Mouse (Mus musculus): ENCODE measurements around the gene Tut4. TPM values are rescaled to one million over a fixed set of nuclear protein-coding genes. Genes with fewer than 3 reads are reported as not detected.

The Tut4 gene
- total RNA-seq, 2 experiments from 2014 or later: 13.0 to 17.3 TPM

- no peak for DNase-seq
- intact Hi-C loops (cut with DNase I; ENCODE audit: low total_unique reads): loop anchor here (10.0 kb wide), 1 partner anchor 129 kb away; no protein-coding TSS in a partner anchor
Measured at GRCm38 (mm10) chr4:108473586-108473985, 14.4 kb downstream of the Tut4 start.

- DNase-seq: no peak
- intact Hi-C loops (cut with DNase I; ENCODE audit: low total_unique reads): no loop called here
Measured at GRCm38 (mm10) chr4:108482776-108483175, 23.6 kb downstream of the Tut4 start.

DNA sequence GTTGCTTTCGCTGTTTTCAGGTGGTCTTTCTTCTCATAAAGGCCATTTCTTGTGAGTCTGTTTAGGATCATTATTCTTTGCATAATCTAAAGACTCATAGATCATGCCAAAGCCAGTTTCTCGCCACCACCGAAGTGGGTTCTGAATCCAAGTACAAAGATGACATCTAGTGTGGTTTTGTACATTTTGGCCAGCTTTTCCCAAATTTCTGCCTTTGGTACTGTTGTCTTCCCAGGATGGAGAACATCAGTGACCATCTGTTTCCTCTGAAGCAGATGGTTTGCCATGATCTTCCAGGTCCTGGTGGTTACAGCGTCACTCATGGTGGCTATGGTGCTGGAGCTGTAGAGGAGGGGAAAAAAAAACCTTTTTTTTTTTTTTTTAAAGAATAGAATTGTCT, 25.0 kb downstream of the Tut4 start:
- intact Hi-C loops (cut with DNase I; ENCODE audit: low total_unique reads): no loop called here
- no peak for DNase-seq

DNA sequence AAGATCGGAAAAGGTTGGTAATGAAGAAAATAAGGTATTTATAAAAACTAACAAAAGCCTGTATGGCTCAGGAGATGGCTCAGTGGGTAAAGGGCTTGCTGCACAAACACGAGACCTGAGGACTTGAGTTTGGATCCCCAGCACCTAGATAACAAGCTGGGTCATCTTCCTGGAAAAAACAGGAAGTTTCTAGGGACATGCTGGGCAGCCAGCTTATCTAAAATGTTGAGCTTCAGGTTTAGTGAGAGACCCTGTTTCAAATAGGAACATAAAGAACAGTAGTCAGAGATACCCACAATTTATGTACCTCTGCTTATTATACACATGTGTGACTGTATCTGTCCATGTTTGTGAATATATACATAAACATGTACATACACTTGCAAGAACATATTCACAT, 43.8 kb downstream of the Tut4 start:
- DNase-seq: no peak
- intact Hi-C loops (cut with DNase I; ENCODE audit: low total_unique reads): no loop called here

DNA sequence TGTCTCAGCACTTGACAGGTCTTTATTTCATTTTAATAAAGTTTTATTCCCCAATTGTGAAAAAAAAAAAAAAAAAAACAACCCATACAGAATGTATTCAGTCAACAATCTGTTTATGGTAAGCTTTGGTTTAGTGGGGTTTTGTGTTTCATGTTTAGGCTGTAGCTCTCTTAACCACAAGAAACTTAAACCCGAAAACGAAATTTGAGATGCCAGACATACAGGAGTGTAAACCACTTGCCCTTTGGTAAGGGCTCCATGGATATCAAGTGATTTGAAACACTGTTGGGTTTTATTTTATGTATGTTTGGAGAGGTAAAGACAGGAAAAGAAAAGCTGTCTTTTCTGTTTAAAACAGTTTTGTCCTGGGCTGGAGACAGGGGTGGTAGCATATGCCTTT, 80.5 kb downstream of the Tut4 start:
- no peak for DNase-seq
- intact Hi-C loops (cut with DNase I; ENCODE audit: low total_unique reads): no loop called here

- intact Hi-C loops (cut with DNase I; ENCODE audit: low total_unique reads): no loop called here
- no peak for DNase-seq
Measured at GRCm38 (mm10) chr4:108565026-108565425, 105.8 kb downstream of the Tut4 start.

DNA sequence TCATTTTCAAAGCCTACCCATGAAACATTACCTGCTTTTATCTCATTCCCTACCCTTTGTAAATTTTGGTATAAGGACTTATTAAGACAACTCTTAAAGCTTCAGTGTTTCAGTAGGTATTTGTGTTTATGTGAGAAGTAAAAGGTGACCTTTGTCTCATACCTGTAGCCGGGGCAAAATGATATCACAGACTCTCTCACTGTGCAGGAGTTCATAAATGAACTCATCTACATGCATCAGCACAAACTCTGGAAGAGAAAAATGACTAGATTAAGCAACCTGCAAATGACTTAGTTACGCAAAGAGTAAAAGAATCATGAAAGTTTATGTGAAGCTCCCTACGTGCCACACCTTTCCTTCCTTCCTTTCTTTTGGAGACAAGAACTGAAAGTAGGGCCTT, 113.4 kb downstream of the Tut4 start:
- intact Hi-C loops (cut with DNase I; ENCODE audit: low total_unique reads): no loop called here
- no peak for DNase-seq

DNA sequence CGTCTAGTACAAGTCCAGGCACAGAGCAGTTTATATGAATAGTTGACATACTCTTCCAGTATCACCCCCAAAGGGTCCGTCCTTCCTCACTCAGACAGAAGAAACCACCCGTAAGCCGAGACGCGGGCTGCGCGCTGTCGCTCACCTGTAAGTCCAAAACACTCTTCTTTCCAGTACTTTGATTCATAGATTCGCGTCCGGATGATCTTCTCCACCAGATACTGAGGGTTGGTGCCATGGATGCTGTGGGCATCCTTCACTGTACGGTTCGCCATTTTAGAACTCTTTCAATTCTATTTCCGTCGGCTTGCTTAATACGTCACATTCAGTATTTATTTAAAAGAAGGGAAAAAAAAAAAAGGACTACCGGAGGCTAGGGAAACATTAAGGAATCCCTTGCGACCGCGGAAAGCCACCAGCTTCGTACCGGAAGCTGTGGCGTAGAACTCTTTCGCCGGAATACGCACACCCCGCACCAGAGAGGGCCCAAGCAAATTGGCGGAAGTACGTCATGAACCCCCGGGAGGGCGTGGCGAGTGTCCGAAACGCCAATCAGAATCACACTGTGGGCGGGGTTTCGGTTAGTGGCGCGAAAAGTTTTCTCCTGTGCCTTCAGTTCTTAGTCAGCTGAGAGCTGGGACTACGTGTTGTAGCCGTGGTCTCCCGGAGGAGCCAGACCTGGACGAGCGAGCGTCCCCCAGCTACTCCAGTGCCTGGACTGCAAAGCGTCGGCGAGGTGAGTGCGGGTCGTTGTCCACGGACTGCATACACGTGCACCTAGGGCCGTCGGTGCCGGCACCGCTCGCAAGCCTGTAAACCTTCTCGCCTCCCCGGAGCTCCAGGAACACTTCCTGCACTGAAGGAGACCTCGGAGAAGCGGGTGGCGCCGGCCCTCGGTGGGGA, 119.9 kb downstream of the Tut4 start, which contains the start of the genes Prpf38a and Orc1:
TSS of gene Prpf38a (minus strand) at position 497 of the 903 bp plus-strand sequence.
TSS of gene Orc1 (plus strand) at position 584 of the 903 bp plus-strand sequence.
- intact Hi-C loops (cut with DNase I; ENCODE audit: low total_unique reads): no loop called here
- DNase-seq: peak; percentile 95

DNA sequence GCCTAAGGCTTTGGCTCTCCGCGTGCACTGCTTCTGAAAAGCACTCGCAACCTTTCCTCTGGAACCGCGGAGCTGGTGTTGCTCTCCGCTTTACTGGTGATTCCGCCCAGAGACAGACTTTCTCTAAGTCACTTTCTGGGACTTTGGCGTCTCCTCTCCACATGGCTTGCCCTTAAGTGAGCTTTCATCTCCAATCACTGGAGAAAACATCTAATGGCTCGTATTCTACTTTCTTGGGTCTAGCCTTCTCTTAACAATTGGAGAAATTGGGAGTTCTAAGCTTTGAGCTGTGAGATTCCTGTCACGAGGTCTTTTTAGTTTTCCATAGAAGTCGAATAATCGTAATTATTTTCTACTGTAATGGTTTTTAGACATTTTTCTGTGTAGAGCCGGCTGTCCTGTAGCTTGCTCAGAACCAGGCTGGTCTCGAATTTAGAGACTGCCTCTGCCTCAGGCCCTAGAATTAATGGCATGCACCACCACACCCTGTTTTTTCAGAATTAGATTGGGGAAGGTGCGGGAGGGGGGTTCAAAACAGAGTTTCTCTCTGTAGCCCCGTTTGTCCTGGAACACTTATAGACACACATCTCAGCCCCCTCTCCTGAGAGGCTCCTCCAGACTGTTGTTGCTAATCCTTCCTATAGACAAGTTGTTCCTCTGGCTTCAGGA, 120.7 kb downstream of the Tut4 start:
- DNase-seq: no peak
- intact Hi-C loops (cut with DNase I; ENCODE audit: low total_unique reads): no loop called here

GRCm38 (mm10) chr4:108593376-108593775, 134.2 kb downstream of the Tut4 start:
- intact Hi-C loops (cut with DNase I; ENCODE audit: low total_unique reads): no loop called here
- DNase-seq: no peak

DNA sequence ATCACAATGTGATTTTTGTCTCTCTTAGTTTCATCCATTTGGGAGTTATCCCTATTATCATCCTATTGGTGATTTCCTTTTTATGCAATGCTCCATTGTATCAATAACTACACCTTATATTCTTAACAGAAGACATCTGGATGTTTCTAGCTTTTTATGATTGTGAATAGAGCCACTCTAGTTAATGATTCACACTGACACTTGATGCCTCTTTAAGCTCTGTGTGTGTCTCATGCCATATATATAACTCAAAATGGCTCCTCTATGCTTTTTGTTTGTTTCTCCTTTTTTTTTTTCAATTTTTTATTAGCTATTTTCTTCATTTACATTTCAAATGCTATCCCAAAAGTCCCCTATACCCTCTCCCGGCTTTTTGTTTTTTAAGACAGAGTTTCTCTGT, 136.6 kb downstream of the Tut4 start:
- intact Hi-C loops (cut with DNase I; ENCODE audit: low total_unique reads): no loop called here
- no peak for DNase-seq

- intact Hi-C loops (cut with DNase I; ENCODE audit: low total_unique reads): no loop called here
- DNase-seq: no peak
Measured at GRCm38 (mm10) chr4:108598306-108598705, 139.1 kb downstream of the Tut4 start.

DNA sequence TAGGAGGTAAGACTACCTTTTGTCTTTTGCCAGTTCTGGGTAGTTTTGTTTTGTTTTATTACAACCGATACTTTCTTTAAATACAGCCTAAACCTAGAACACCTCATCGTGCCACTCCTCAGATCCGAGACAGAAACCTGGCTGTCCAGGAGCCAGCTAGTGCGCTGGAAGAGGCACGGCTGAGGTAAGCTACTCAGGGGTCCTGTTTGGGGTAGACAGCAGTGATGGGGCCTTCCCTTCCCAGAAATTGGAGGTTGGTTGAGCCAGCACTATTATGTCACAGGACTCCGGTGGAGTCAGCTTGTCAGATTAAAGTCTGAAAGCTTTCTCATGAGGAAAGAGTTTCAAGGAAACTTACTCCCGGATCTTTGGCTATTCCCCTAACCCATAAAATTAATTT, 142.6 kb downstream of the Tut4 start:
- no peak for DNase-seq
- intact Hi-C loops (cut with DNase I; ENCODE audit: low total_unique reads): no loop called here

- DNase-seq: no peak
- intact Hi-C loops (cut with DNase I; ENCODE audit: low total_unique reads): no loop called here
Measured at GRCm38 (mm10) chr4:108608651-108609050, 149.4 kb downstream of the Tut4 start.

Other genes starting within 250 kb of the Tut4 start
- gene Zyg11a, start 241.4 kb upstream of the Tut4 start, total RNA-seq (2021): under 1 TPM; 0.37 to 0.66 TPM
- 10 to 100 TPM; 37.7 to 38.7 TPM for gene Zyg11b, start 158.3 kb upstream of the Tut4 start, total RNA-seq (2021)
- gene Coa7, start 131.3 kb upstream of the Tut4 start, total RNA-seq (2021): 10 to 100 TPM; 29.0 to 31.3 TPM
- not detected for gene Shisal2a, start 76.1 kb upstream of the Tut4 start, total RNA-seq (2021)
- 10 to 100 TPM; 12.8 to 17.8 TPM for gene Gpx7, start 52.5 kb upstream of the Tut4 start, total RNA-seq (2021)
- gene Prpf38a, start 119.9 kb downstream of the Tut4 start, total RNA-seq (2021): 10 to 100 TPM; 15.6 to 17.4 TPM
- gene Orc1, start 120.0 kb downstream of the Tut4 start, total RNA-seq (2021): under 1 TPM; 0.16 to 0.33 TPM
- 10 to 100 TPM; 16.8 to 17.2 TPM for gene Cc2d1b, start 160.5 kb downstream of the Tut4 start, total RNA-seq (2021)

Measured in gastrocnemius, postnatal 14 days (tissue).